Mouse (Mus musculus) limb, embryonic 11.5 days (tissue): ENCODE measurements at regions not wholly inside any gene's neighbourhood (a gene's known extent, or its start where the extent isn't known, plus 50 kb on each side); places are given as distances from the start of the nearest gene placed in this dataset.

Experiments used
- ATAC-seq: fragments of 200-750 bp; cut with Nextera tagmentation; 2 replicates; pipeline ENCODE4 v1.8.0; 2017; ENCODE audit warnings: low read depth; ENCODE audit not compliant: insufficient number of reproducible peaks, low FRiP score, low TSS enrichment
- DNase-seq: peaks from one replicate; pipeline ENCODE4 v3.0.0-alpha.2; 2015; ENCODE audit warnings: low spot score
- H3K27ac ChIP-seq: fragments of 300-500 bp; sonication (generic); replicated peaks from 2 replicates; pipeline ENCODE4 v1.5.1; 2014; ENCODE audit warnings: low read depth, mild to moderate bottlenecking, low read length
- H3K27me3 ChIP-seq: fragments of 300-500 bp; sonication (generic); 2 replicates; pipeline ENCODE4 v1.6.1; 2014; ENCODE audit warnings: mild to moderate bottlenecking, low read length, mixed read lengths; ENCODE audit not compliant: control insufficient read depth, insufficient read depth
- H3K36me3 ChIP-seq: fragments of 300-500 bp; sonication (generic); 2 replicates; pipeline ENCODE4 v1.6.1; 2014; ENCODE audit warnings: mild to moderate bottlenecking, low read length, moderate library complexity, mixed read lengths; ENCODE audit not compliant: control insufficient read depth, insufficient read depth
- H3K4me1 ChIP-seq: fragments of 300-500 bp; sonication (generic); 2 replicates; pipeline ENCODE4 v1.6.1; 2014; ENCODE audit warnings: low read length, mixed read lengths; ENCODE audit not compliant: control insufficient read depth, insufficient read depth
- H3K4me2 ChIP-seq: fragments of 300-500 bp; sonication (generic); 2 replicates; pipeline ENCODE4 v1.6.1; 2014; ENCODE audit warnings: low read depth, mild to moderate bottlenecking, moderate library complexity; ENCODE audit not compliant: severe bottlenecking
- H3K4me3 ChIP-seq: fragments of 300-500 bp; sonication (generic); 2 replicates; pipeline ENCODE4 v1.5.1; 2014; ENCODE audit warnings: low read depth, low read length
- H3K9ac ChIP-seq: fragments of 300-500 bp; sonication (generic); 2 replicates; pipeline ENCODE4 v1.6.1; 2014; ENCODE audit warnings: mild to moderate bottlenecking, low read length
- H3K9me3 ChIP-seq: fragments of 300-500 bp; sonication (generic); 2 replicates; pipeline ENCODE4 v1.6.1; 2016; ENCODE audit warnings: low read length; ENCODE audit not compliant: control insufficient read depth
- WGBS: fragments of 180-500 bp; shearing (Covaris S2); extraction: QIAGEN DNeasy Blood & Tissue Kit; methylation state at CpG from one replicate; pipeline ENCODE4 v1.1.7; 2014; 5-methylcytosine and 5-hydroxymethylcytosine counted together

GRCm38 (mm10) chr4:53386309-53386708 is 53.9 kb upstream of the Slc44a1 start:
- H3K27me3 ChIP-seq, result no peaks in the 10 kb centered on the region
- H3K4me2 ChIP-seq, result no peak overlapping the region
- H3K27ac ChIP-seq, result no peak overlapping the region
- DNase-seq, result no peak
- 88% methylated on average over 8 of the region's 8 CpGs for WGBS
- H3K9ac ChIP-seq, result no peak overlapping the region
- H3K4me3 ChIP-seq, result no peak overlapping the region
- ATAC-seq, result no peak
- no peaks in the 10 kb centered on the region for H3K36me3 ChIP-seq
- no peaks in the 10 kb centered on the region for H3K9me3 ChIP-seq
- no peaks in the 10 kb centered on the region for H3K4me1 ChIP-seq

- peak; percentile 79 for DNase-seq
- no peak for ATAC-seq
- H3K9me3 ChIP-seq, result no peaks in the 10 kb centered on the region
- 40% methylated on average over 6 of the region's 6 CpGs for WGBS
- H3K36me3 ChIP-seq, result no peaks in the 10 kb centered on the region
- no peak overlapping the region for H3K9ac ChIP-seq
- H3K4me1 ChIP-seq, result no peaks in the 10 kb centered on the region
- H3K4me2 ChIP-seq, result no peak overlapping the region
- H3K27ac ChIP-seq, result no peak overlapping the region
- no peak overlapping the region for H3K4me3 ChIP-seq
- no peaks in the 10 kb centered on the region for H3K27me3 ChIP-seq
Observed at GRCm38 (mm10) chr4:53384761-53385160, 55.5 kb upstream of the Slc44a1 start.

GRCm38 (mm10) chr4:53384104-53384503 is 56.1 kb upstream of the Slc44a1 start:
- no peak for DNase-seq
- 47% methylated on average over 6 of the region's 6 CpGs for WGBS
- no peak overlapping the region for H3K4me3 ChIP-seq
- no peak overlapping the region for H3K9ac ChIP-seq
- no peak overlapping the region for H3K27ac ChIP-seq
- H3K9me3 ChIP-seq, result no peaks in the 10 kb centered on the region
- H3K36me3 ChIP-seq, result no peaks in the 10 kb centered on the region
- ATAC-seq, result no peak
- H3K27me3 ChIP-seq, result no peaks in the 10 kb centered on the region
- no peak overlapping the region for H3K4me2 ChIP-seq
- H3K4me1 ChIP-seq, result no peaks in the 10 kb centered on the region

DNA sequence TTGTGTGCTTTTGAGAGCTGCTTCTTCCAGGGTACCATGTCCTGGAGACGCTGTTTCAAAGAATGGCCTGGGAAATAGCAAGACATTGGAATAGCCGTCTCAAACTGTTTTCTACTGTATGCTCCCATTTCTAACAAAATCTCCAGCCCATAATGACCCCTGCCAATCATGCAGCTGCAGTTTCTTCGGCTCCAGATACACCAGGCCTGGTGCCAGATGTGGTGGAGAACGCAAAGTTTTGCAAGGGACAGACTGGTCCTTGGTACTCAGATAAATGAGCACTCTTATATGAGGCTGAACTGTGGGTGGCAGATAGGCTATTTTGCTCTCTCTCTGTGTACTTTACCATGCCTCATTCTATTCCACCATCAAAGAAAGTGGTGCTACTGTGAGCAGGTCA is 58.2 kb upstream of the Slc44a1 start:
- WGBS, result 76% methylated on average over 4 of the region's 4 CpGs
- H3K4me2 ChIP-seq, result no peak overlapping the region
- no peaks in the 10 kb centered on the region for H3K27me3 ChIP-seq
- H3K9me3 ChIP-seq, result no peaks in the 10 kb centered on the region
- H3K4me1 ChIP-seq, result no peaks in the 10 kb centered on the region
- H3K36me3 ChIP-seq, result no peaks in the 10 kb centered on the region
- DNase-seq (no peak), ATAC-seq (no peak)
- H3K9ac ChIP-seq, result no peak overlapping the region
- no peak overlapping the region for H3K4me3 ChIP-seq
- no peak overlapping the region for H3K27ac ChIP-seq

- WGBS, result 88% methylated on average over 1 of the region's 1 CpGs
- no peaks in the 10 kb centered on the region for H3K27me3 ChIP-seq
- no peak for DNase-seq
- no peak overlapping the region for H3K9ac ChIP-seq
- ATAC-seq, result no peak
- no peak overlapping the region for H3K27ac ChIP-seq
- H3K4me1 ChIP-seq, result no peaks in the 10 kb centered on the region
- no peaks in the 10 kb centered on the region for H3K9me3 ChIP-seq
- H3K36me3 ChIP-seq, result no peaks in the 10 kb centered on the region
- no peak overlapping the region for H3K4me3 ChIP-seq
- no peak overlapping the region for H3K4me2 ChIP-seq
Observed at GRCm38 (mm10) chr4:53379855-53380254, 60.4 kb upstream of the Slc44a1 start.

- ATAC-seq, result no peak
- no peaks in the 10 kb centered on the region for H3K27me3 ChIP-seq
- no peaks in the 10 kb centered on the region for H3K36me3 ChIP-seq
- no peak overlapping the region for H3K9ac ChIP-seq
- no peaks in the 10 kb centered on the region for H3K4me1 ChIP-seq
- no peak overlapping the region for H3K4me3 ChIP-seq
- H3K9me3 ChIP-seq, result no peaks in the 10 kb centered on the region
- no peak overlapping the region for H3K4me2 ChIP-seq
- DNase-seq, result no peak
- H3K27ac ChIP-seq, result no peak overlapping the region
- WGBS, result 86% methylated on average over 4 of the region's 4 CpGs
Observed at GRCm38 (mm10) chr4:53376995-53377394, 63.2 kb upstream of the Slc44a1 start.

DNA sequence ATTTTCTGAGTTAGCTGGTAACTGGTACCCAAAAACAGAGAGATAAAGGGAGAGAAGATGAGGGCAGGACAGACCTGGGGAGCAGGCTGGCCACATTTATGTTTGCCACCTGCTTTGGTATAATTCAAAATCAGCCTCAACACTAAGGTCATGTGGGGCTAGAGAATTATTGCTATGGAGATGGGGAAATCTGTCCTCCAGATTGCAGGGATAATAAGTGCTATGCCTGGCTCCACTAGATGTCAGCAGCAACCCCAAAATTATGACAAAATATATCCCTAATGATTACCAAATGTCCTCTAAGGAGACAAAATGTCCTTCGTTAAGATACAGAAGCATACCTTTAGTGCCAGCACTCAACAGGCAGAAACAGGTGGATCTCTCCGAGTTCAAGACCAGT is 83.8 kb upstream of the Slc44a1 start:
- 0 out of 2 replicates have a peak, but pooled peaks cover 2% of the 10 kb centered on the region for H3K4me1 ChIP-seq
- DNase-seq, result no peak
- WGBS, result 68% methylated on average over 2 of the region's 2 CpGs
- H3K9me3 ChIP-seq, result no peaks in the 10 kb centered on the region
- no peak overlapping the region for H3K4me2 ChIP-seq
- no peaks in the 10 kb centered on the region for H3K36me3 ChIP-seq
- ATAC-seq, result no peak
- H3K9ac ChIP-seq, result no peak overlapping the region
- no peak overlapping the region for H3K4me3 ChIP-seq
- H3K27me3 ChIP-seq, result no peaks in the 10 kb centered on the region
- H3K27ac ChIP-seq, result no peak overlapping the region

DNA sequence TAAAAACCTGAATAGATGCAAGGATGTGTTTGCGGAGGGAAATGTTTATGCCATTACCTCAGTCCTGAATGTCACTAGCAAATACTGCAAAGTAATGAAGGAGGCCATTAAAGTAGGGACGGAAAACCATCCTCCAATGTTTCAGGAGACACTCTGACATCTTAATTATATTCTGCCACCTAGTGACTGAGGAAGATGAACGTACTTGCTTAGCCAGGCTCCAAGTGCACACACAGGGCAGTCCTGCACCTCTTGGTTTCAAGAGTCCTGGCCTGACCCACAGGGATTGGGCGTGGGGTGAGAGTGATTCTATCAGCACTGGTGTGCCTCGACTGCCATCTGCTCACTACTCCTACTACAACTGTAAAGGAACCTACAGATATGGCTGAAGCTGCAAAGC is 85.3 kb upstream of the Slc44a1 start:
- 42% methylated on average over 5 of the region's 5 CpGs for WGBS
- Histone ChIP-seq H3K4me2 (no peak overlapping the region), H3K4me1 (0 out of 2 replicates have a peak, but pooled peaks cover 2% of the 10 kb centered on the region), H3K36me3 (no peaks in the 10 kb centered on the region), H3K9me3 (no peaks in the 10 kb centered on the region), H3K27me3 (no peaks in the 10 kb centered on the region), H3K9ac (no peak overlapping the region), H3K4me3 (no peak overlapping the region), H3K27ac (no peak overlapping the region)
- ATAC-seq, result no peak
- no peak for DNase-seq

DNA sequence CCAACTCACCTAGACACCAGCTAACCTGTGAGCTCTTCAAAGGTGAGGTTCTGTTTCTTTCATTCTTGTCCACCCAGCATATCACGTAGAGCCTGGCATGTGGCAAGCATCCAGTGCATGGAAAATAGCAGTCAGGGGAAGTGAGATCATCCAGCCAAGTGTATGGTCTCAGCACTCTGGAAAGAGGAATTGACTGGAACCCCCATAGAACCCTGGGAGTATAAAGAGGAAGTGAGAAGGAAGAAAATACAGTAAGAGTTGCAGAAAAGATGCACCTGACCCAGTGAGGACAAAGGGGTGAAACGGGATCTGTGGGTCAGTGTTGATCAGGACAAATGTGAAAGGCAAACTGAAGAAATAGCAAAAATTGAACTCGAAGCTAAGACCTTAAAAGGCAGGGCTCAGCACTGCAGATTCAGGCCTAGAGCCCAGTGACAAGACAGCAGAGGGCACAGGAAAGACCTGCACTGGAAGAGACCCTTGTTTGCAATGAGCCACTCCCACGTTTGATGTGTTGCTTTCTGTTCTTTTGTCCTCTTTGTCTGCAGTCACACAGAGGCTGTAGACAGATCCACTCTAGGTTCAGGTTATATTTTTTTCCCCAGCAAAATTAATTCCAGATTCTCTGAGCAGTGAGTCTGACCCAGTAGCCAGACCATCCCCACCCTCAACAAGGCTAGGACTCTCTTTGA is 86.7 kb upstream of the Slc44a1 start:
- Histone ChIP-seq H3K4me2 (no peak overlapping the region), H3K9me3 (no peaks in the 10 kb centered on the region), H3K27ac (no peak overlapping the region), H3K36me3 (no peaks in the 10 kb centered on the region), H3K4me1 (0 out of 2 replicates have a peak, but pooled peaks cover 2% of the 10 kb centered on the region), H3K9ac (no peak overlapping the region), H3K4me3 (no peak overlapping the region), H3K27me3 (no peaks in the 10 kb centered on the region)
- ATAC-seq (no peak), DNase-seq (no peak)
- 62% methylated on average over 4 of the region's 4 CpGs for WGBS
